Mouse (Mus musculus): ENCODE data around the gene Tmed5. TPM values are rescaled to one million over a fixed set of nuclear protein-coding genes. Genes with fewer than 3 reads are reported as not detected.
"Not testable (repeated sequence)": the region's sequence is repeated elsewhere in the genome, so short reads cannot be mapped to it uniquely, and the experiment has no call there.

The Tmed5 gene
- polyA plus RNA-seq, 1 experiment from 2014 or later: 46.8 TPM

DNA sequence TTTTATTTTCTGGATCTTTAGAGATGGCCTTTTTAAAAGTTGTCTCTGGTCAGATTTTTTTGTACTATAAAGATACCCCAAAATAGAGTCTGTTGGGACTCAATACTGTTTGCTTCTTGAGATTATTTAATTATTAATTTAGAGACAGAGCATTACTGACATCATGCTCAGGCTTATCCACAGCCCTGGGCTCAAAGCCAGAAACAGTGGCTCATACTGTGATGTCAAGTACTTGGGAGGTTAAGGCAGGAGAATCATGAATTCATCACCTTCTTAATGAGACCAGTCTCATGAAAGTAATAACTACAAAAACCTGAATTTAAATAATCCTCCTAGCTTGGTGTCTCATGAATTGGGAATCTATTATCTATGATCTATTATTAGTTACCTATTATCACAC is 32.2 kb downstream of the Tmed5 start:
- Histone ChIP-seq H3K27ac (ENCODE audit: low read length) (no peak overlapping the region), H3K9me3 (ENCODE audit: control insufficient read depth, low read length) (no peaks in the 10 kb centered on the region), H3K9ac (ENCODE audit: low read depth, low read length) (no peak overlapping the region), H3K27me3 (replicated peaks; ENCODE audit: control insufficient read depth, insufficient read depth, low read length) (no peaks in the 10 kb centered on the region), H3K4me2 (ENCODE audit: low read depth, low read length) (no peak overlapping the region), H3K36me3 (ENCODE audit: control insufficient read depth, insufficient read depth, low read length) (peaks cover 5% of the 10 kb centered on the region; the same call in 1 of the 2 replicates), H3K4me3 (ENCODE audit: low read length) (no peak overlapping the region), H3K4me1 (ENCODE audit: control insufficient read depth, insufficient read depth, low read length) (no peaks in the 10 kb centered on the region)
- no peak for ATAC-seq

DNA sequence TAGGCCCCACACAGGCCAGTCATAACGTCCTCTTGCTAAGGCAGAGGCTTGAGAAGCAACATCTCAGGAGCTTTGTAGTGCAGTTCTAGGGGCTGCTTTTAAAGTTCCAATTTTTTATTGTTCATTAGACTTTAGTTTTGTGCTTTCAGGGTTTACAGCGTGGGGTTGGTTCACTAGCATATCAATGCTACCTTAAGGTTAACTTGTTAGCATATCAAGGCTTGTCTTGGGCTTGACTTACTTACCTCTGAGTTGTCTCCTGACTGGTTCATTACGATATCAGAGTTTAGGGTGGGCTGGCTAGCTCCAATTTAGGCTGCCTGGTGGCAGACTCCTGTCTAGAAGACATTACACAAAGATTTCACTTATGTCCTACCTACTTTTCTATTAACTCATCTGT is 34.7 kb downstream of the Tmed5 start:
- Histone ChIP-seq H3K4me1 (ENCODE audit: control insufficient read depth, insufficient read depth, low read length) (no peaks in the 10 kb centered on the region), H3K9ac (ENCODE audit: low read depth, low read length) (no peak overlapping the region), H3K27ac (ENCODE audit: low read length) (no peak overlapping the region), H3K4me3 (ENCODE audit: low read length) (no peak overlapping the region), H3K9me3 (ENCODE audit: control insufficient read depth, low read length) (no peaks in the 10 kb centered on the region), H3K36me3 (ENCODE audit: control insufficient read depth, insufficient read depth, low read length) (peaks cover 8% of the 10 kb centered on the region), H3K4me2 (ENCODE audit: low read depth, low read length) (no peak overlapping the region), H3K27me3 (replicated peaks; ENCODE audit: control insufficient read depth, insufficient read depth, low read length) (no peaks in the 10 kb centered on the region)
- WGBS: 90% methylated on average over 3 of the region's 3 CpGs
- no peak for ATAC-seq

DNA sequence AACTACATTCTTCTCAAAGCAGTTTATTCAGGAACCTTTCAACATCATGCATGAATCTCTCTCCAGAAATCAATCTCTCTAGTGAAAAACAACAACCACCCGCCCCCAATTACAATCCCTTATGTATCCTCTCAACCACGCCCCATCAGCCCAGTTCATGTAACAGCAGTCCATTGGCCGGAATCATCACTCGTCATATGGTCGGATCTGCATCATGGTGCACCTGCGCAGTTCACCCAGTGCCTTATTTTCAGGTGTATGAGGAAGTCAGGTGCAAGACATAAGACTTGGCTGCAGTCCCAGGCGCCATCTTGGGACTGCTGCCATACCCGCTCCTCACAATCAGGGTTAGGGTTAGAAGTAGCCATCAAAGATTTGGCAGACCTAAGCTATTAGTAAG is 39.7 kb downstream of the Tmed5 start:
- not testable (repeated sequence) for H3K4me1 ChIP-seq (ENCODE audit: control insufficient read depth, insufficient read depth, low read length); ATAC-seq; H3K9ac ChIP-seq (ENCODE audit: low read depth, low read length); H3K27me3 ChIP-seq (replicated peaks; ENCODE audit: control insufficient read depth, insufficient read depth, low read length); H3K27ac ChIP-seq (ENCODE audit: low read length); H3K4me2 ChIP-seq (ENCODE audit: low read depth, low read length); H3K4me3 ChIP-seq (ENCODE audit: low read length); H3K9me3 ChIP-seq (ENCODE audit: control insufficient read depth, low read length)
- H3K36me3 ChIP-seq (ENCODE audit: control insufficient read depth, insufficient read depth, low read length): peaks cover 15% of the 10 kb centered on the region
- whole genome bisulfite sequencing: 94% methylated on average over 8 of the region's 8 CpGs

DNA sequence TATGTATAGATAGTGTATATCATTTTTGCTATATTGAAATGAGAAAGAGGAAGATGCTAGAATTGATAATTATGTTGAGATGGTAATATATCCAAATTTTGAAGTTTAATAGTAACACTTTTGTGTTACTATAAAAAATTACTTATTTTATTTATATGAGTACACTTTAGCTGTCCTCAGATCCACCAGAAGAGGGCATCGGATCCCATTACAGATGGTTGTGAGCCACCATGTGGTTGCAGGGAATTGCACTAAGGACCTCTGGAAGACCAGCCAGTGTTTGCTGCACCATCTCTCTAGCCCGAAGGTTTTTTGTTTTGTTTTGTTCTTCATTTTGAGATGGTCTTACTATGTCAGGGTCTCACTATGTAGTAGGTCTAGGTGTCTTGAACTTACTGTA is 47.0 kb downstream of the Tmed5 start:
- ATAC-seq: no peak
- Histone ChIP-seq H3K27me3 (replicated peaks; ENCODE audit: control insufficient read depth, insufficient read depth, low read length) (no peaks in the 10 kb centered on the region), H3K4me2 (ENCODE audit: low read depth, low read length) (no peak overlapping the region), H3K9me3 (ENCODE audit: control insufficient read depth, low read length) (no peaks in the 10 kb centered on the region), H3K9ac (ENCODE audit: low read depth, low read length) (no peak overlapping the region), H3K4me1 (ENCODE audit: control insufficient read depth, insufficient read depth, low read length) (no peaks in the 10 kb centered on the region), H3K4me3 (ENCODE audit: low read length) (no peak overlapping the region), H3K36me3 (ENCODE audit: control insufficient read depth, insufficient read depth, low read length) (peaks cover 13% of the 10 kb centered on the region), H3K27ac (ENCODE audit: low read length) (no peak overlapping the region)
- 96% methylated on average over 2 of the region's 2 CpGs for WGBS

- H3K27ac ChIP-seq (ENCODE audit: low read length): no peak overlapping the region
- no peak for ATAC-seq
- H3K4me2 ChIP-seq (ENCODE audit: low read depth, low read length): no peak overlapping the region
- H3K4me1 ChIP-seq (ENCODE audit: control insufficient read depth, insufficient read depth, low read length): no peaks in the 10 kb centered on the region
- WGBS: 40% methylated on average over 2 of the region's 2 CpGs
- H3K27me3 ChIP-seq (replicated peaks; ENCODE audit: control insufficient read depth, insufficient read depth, low read length): no peaks in the 10 kb centered on the region
- H3K36me3 ChIP-seq (ENCODE audit: control insufficient read depth, insufficient read depth, low read length): 0 out of 2 replicates have a peak, but pooled peaks cover 6% of the 10 kb centered on the region
- H3K4me3 ChIP-seq (ENCODE audit: low read length): no peak overlapping the region
- no peaks in the 10 kb centered on the region for H3K9me3 ChIP-seq (ENCODE audit: control insufficient read depth, low read length)
- no peak overlapping the region for H3K9ac ChIP-seq (ENCODE audit: low read depth, low read length)
These were observed 50.0 kb downstream of the Tmed5 start for GRCm38 (mm10) chr5:108082380-108082779.

- H3K4me3 ChIP-seq (ENCODE audit: low read length): no peak overlapping the region
- no peak overlapping the region for H3K27ac ChIP-seq (ENCODE audit: low read length)
- no peak overlapping the region for H3K9ac ChIP-seq (ENCODE audit: low read depth, low read length)
- no peaks in the 10 kb centered on the region for H3K27me3 ChIP-seq (replicated peaks; ENCODE audit: control insufficient read depth, insufficient read depth, low read length)
- no peaks in the 10 kb centered on the region for H3K9me3 ChIP-seq (ENCODE audit: control insufficient read depth, low read length)
- H3K4me2 ChIP-seq (ENCODE audit: low read depth, low read length): no peak overlapping the region
- no peaks in the 10 kb centered on the region for H3K4me1 ChIP-seq (ENCODE audit: control insufficient read depth, insufficient read depth, low read length)
- H3K36me3 ChIP-seq (ENCODE audit: control insufficient read depth, insufficient read depth, low read length): peaks cover 10% of the 10 kb centered on the region; the same call in 1 of the 2 replicates
- no peak for ATAC-seq
These were observed 52.8 kb downstream of the Tmed5 start for GRCm38 (mm10) chr5:108079603-108080002.

DNA sequence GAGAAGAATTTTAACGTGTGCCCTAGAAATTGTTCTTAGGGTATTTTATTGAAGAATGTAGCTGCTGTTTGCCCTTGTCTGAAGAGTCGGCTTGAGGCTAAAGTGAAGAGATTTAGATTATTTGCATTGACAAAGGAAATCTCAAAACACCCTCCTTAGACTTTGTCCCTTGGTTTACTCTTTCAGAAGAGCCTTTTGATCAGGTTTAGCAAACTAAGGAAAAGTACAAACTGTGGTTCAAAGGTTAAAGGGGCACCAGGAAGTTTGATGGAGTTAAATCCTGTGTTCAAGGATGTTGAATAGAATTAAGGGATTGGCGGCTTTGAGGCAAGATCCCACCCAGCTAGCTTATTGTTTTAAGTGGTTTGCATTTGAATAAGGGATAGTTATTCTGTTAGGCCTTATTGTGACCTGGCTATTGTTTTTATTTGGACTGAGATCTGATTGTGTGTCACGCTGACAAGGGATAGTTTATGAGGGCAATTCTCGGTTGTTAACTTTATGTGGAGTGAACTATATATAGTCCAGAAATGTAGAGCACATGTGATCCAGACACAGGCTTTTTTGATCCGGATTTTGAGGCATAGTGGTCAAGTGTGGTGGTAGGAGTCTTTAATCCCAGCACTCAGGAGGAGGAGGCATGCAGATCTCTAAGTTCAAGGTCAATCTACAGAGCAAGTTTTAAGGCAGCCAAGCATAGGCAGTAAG is 55.4 kb downstream of the Tmed5 start:
- whole genome bisulfite sequencing: 63% methylated on average over 6 of the region's 6 CpGs
- Histone ChIP-seq H3K27ac (ENCODE audit: low read length) (peak overlapping the region; percentile 46; the same call in 1 of the 2 replicates), H3K4me3 (ENCODE audit: low read length) (no peak overlapping the region), H3K9me3 (ENCODE audit: control insufficient read depth, low read length) (no peaks in the 10 kb centered on the region), H3K27me3 (replicated peaks; ENCODE audit: control insufficient read depth, insufficient read depth, low read length) (no peaks in the 10 kb centered on the region), H3K4me1 (ENCODE audit: control insufficient read depth, insufficient read depth, low read length) (no peaks in the 10 kb centered on the region), H3K9ac (ENCODE audit: low read depth, low read length) (no peak overlapping the region), H3K4me2 (ENCODE audit: low read depth, low read length) (no peak overlapping the region), H3K36me3 (ENCODE audit: control insufficient read depth, insufficient read depth, low read length) (peaks cover 4% of the 10 kb centered on the region; the same call in 1 of the 2 replicates)
- ATAC-seq: peak; percentile 70

DNA sequence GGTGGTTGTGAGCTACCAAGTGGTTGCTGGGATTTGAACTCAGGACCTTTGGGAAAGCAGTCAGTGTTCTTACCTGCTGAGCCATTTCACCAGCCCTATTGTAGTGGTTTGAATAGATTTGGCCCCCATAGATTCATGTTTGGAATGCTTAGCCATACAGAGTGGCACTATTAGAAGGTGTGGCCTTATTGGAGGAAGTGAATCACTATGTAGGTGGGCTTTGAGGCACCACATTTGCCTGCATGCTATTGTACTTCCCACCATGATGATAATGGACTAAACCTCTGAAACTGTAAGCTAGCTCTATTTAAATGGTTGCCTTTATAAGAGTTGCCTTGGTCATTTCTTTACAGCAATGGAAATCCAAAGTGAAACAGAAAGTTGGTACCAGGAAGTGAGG is 56.2 kb downstream of the Tmed5 start:
- Histone ChIP-seq H3K9me3 (ENCODE audit: control insufficient read depth, low read length) (no peaks in the 10 kb centered on the region), H3K4me1 (ENCODE audit: control insufficient read depth, insufficient read depth, low read length) (no peaks in the 10 kb centered on the region), H3K4me3 (ENCODE audit: low read length) (no peak overlapping the region), H3K36me3 (ENCODE audit: control insufficient read depth, insufficient read depth, low read length) (peaks cover 4% of the 10 kb centered on the region; the same call in 1 of the 2 replicates), H3K27ac (ENCODE audit: low read length) (no peak overlapping the region), H3K9ac (ENCODE audit: low read depth, low read length) (no peak overlapping the region), H3K27me3 (replicated peaks; ENCODE audit: control insufficient read depth, insufficient read depth, low read length) (no peaks in the 10 kb centered on the region), H3K4me2 (ENCODE audit: low read depth, low read length) (no peak overlapping the region)
- no peak for ATAC-seq

- WGBS: 95% methylated on average over 1 of the region's 1 CpGs
- Histone ChIP-seq H3K36me3 (ENCODE audit: control insufficient read depth, insufficient read depth, low read length) (peaks cover 6% of the 10 kb centered on the region), H3K9ac (ENCODE audit: low read depth, low read length) (no peak overlapping the region), H3K27ac (ENCODE audit: low read length) (no peak overlapping the region), H3K4me3 (ENCODE audit: low read length) (no peak overlapping the region), H3K4me1 (ENCODE audit: control insufficient read depth, insufficient read depth, low read length) (no peaks in the 10 kb centered on the region; the same call in 1 of the 2 replicates), H3K27me3 (replicated peaks; ENCODE audit: control insufficient read depth, insufficient read depth, low read length) (no peaks in the 10 kb centered on the region), H3K4me2 (ENCODE audit: low read depth, low read length) (no peak overlapping the region), H3K9me3 (ENCODE audit: control insufficient read depth, low read length) (no peaks in the 10 kb centered on the region)
- no peak for ATAC-seq
These were observed 60.1 kb downstream of the Tmed5 start for GRCm38 (mm10) chr5:108072301-108072700.
